Mouse (Mus musculus): Measurements from ENCODE around the gene Cers4. TPM values are rescaled to one million over a fixed set of nuclear protein-coding genes. Genes with fewer than 3 reads are reported as not detected.

Gene Cers4
- polyA plus RNA-seq, 1 experiment from 2014 or later = 13.4 TPM

DNA sequence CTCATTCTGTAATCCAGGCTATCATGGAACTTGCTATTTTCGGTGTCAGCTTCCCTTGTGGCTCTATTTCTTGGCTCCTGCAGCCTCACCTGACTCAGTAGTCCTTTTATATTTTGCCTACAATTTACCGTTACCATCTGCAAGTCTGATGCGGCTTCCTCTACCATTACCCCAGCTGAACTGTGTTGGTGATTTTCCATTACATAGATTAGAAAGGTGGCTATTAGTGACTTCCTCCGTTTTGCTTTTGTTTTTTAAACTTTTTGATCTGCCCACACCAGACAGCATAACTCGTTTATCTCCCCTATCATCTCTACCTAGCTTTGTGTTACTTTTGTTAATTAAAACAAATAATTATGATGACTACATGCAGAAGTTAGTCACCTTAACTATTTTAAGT, 14.7 kb downstream of the Cers4 start:
- no peak for DNase-seq (ENCODE audit: low spot score)
- H3K9me3 ChIP-seq = no peaks in the 10 kb centered on the region
- no peaks in the 10 kb centered on the region for H3K27me3 ChIP-seq (ENCODE audit: insufficient read depth, poor library complexity, severe bottlenecking)
- H3K36me3 ChIP-seq = no peaks in the 10 kb centered on the region
- peaks cover 14% of the 10 kb centered on the region for H3K4me1 ChIP-seq (replicated peaks)
- H3K27ac ChIP-seq = no peak overlapping the region
- no peak overlapping the region for H3K4me3 ChIP-seq
- 85% methylated on average over 5 of the region's 5 CpGs for WGBS

DNA sequence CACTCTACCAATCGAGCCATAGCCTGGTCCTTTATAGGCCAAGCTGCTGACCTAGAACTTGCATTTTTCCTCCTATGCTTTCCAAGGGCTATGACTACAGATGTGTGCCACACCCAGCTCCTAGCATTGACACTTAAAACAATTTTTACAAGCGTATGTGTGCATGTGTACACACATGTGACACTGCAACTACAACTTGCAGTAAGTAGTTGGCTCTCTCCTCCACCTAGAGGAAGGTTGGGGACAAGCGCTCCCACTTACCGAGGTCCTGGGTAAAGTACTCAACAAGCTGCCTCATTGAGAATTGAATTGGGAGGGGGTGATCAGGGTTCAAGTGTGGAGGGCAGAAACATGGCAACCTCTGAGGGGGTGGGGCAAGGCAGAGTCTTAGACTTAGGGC, 18.0 kb downstream of the Cers4 start:
- WGBS = 83% methylated on average over 4 of the region's 4 CpGs
- no peak for DNase-seq (ENCODE audit: low spot score)
- Histone ChIP-seq H3K9me3 (no peaks in the 10 kb centered on the region), H3K36me3 (no peaks in the 10 kb centered on the region), H3K27ac (no peak overlapping the region), H3K4me1 (replicated peaks) (peaks cover 14% of the 10 kb centered on the region), H3K4me3 (no peak overlapping the region), H3K27me3 (ENCODE audit: insufficient read depth, poor library complexity, severe bottlenecking) (no peaks in the 10 kb centered on the region)

DNA sequence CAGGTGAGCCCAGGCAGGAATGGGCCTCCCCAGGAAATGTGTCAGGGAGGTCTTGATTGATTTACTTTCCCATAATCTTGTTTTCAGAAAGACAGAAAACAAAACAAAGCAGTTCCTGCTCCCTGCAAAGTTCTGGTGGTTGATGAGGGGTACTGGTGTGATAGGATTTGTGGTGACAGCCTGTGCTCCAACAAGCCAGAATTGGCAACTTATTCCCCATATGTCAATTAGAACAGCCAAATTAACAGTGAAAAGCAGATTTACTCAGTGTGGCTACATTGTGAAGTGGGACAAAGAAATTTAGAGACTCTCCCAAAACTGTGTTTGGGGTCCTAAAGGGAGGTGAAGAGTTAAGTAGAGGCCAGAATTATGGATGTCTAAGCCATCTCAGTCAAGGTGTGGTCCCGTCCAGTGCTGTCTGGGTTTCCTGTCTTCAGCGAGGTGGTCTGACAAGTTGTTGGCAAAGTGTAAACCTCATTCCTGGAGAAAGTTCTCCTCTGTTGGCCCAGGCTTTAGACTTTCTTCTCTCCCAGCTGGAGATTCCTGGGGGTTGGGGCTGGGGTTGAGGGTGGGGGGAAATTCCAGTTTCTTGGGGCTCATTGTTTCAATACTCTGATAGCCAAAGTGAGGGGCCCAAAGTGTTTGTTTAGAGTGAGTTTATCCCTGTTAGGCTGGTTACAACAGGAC, 18.7 kb downstream of the Cers4 start:
- no peak overlapping the region for H3K4me3 ChIP-seq
- WGBS = 33% methylated on average over 2 of the region's 2 CpGs

DNA sequence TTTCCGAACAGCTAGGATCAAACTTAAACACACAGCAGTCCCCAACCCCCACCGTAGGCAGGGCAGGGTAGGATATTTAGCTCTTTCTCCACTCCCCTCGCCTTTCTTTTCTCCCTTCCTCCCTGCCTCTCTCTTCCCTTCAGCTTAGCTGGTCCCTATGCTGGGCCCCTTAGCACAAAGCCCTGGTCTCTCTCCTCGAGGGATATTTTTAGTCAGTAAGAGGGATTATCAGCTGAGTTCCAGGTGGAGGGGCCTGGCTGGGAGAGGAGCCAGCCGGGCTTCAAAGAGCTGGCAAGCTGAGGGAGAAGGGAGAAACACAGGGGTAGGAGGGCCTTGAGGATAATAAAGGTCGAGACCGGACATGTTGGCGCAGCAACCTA, 19.3 kb downstream of the Cers4 start:
- peak; percentile 15 for DNase-seq (ENCODE audit: low spot score)
- Histone ChIP-seq H3K9me3 (no peaks in the 10 kb centered on the region), H3K27ac (peak overlapping the region; percentile 62), H3K4me1 (replicated peaks) (peaks cover 14% of the 10 kb centered on the region), H3K36me3 (peaks cover 6% of the 10 kb centered on the region; the same call in 1 of the 2 replicates), H3K27me3 (ENCODE audit: insufficient read depth, poor library complexity, severe bottlenecking) (no peaks in the 10 kb centered on the region), H3K4me3 (no peak overlapping the region)
- 32% methylated on average over 8 of the region's 8 CpGs for WGBS

More for the DNA sequence above, 18.7 kb downstream of the Cers4 start:
- H3K36me3 ChIP-seq = 0 out of 2 replicates have a peak, but pooled peaks cover under 1% of the 10 kb centered on the region
- peak overlapping the region; percentile 62 for H3K27ac ChIP-seq
- no peaks in the 10 kb centered on the region for H3K9me3 ChIP-seq
- H3K4me1 ChIP-seq (replicated peaks) = peaks cover 14% of the 10 kb centered on the region
- no peak for DNase-seq (ENCODE audit: low spot score)
- H3K27me3 ChIP-seq (ENCODE audit: insufficient read depth, poor library complexity, severe bottlenecking) = no peaks in the 10 kb centered on the region

DNA sequence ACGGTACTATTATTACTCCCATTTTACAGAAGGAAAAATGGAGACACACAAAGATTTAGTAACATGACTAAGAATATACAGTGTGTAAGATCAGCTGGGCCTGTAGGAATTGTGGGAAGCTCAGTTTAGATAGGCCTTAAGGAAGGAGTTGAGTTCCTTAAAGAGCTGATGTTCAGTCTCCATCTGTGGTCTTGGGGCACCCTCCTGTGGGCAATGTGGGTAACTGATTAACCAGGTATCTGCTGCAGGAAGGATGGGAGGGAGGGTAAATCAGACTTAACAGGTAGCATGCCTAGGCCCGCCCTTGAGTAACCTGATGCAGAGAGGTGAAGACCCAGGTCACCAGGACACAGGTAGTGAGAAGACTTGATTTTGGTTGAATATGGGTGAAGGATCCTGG, 23.3 kb downstream of the Cers4 start:
- Histone ChIP-seq H3K27ac (no peak overlapping the region), H3K4me1 (replicated peaks) (peaks cover 12% of the 10 kb centered on the region), H3K4me3 (no peak overlapping the region), H3K36me3 (peaks cover 32% of the 10 kb centered on the region), H3K27me3 (ENCODE audit: insufficient read depth, poor library complexity, severe bottlenecking) (no peaks in the 10 kb centered on the region), H3K9me3 (no peaks in the 10 kb centered on the region)
- WGBS = 77% methylated on average over 2 of the region's 2 CpGs
- DNase-seq (ENCODE audit: low spot score) = peak; percentile 10

DNA sequence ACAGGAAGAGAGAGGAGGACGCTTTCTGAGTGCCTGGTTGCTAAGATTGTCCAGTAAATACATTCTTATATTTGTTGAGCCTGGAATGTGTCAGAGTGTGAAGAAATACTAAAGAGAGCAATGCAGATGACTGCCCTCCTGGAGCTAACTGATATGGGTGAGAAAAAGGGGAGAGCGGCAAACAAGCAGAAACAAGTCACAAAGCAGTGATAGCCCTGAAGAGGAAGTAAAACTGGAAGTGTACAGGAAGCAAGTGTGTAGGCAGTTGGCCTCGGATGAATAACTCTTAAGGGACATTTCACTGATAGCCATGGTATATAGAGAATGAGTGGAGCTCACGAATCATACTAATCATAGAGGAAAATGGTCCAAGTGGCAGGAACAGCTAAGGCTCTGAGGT, 28.6 kb downstream of the Cers4 start:
- Histone ChIP-seq H3K4me1 (replicated peaks) (no peaks in the 10 kb centered on the region), H3K27ac (no peak overlapping the region), H3K4me3 (no peak overlapping the region), H3K9me3 (no peaks in the 10 kb centered on the region), H3K27me3 (ENCODE audit: insufficient read depth, poor library complexity, severe bottlenecking) (no peaks in the 10 kb centered on the region), H3K36me3 (peaks cover 43% of the 10 kb centered on the region)
- WGBS = 90% methylated on average over 4 of the region's 4 CpGs
- DNase-seq (ENCODE audit: low spot score) = no peak

DNA sequence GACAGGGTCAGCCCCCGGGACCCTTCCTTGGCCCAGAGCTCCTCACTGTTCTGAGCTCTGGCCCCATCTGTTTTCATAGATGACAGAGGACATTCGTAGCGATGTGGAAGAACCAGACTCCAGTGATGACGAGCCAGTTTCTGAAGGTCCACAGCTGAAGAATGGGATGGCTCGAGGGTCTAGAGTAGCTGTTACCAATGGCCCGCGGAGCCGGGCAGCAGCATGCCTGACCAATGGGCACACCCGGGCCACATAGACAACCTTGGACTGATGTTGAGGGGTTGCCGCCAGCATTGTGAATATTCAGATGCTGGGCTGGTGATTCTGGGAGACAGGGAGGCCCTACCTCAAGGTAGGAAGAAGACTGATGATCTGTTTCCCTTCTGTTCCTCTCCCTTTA, 30.7 kb downstream of the Cers4 start:
- Histone ChIP-seq H3K27me3 (ENCODE audit: insufficient read depth, poor library complexity, severe bottlenecking) (no peaks in the 10 kb centered on the region), H3K9me3 (no peaks in the 10 kb centered on the region), H3K27ac (no peak overlapping the region), H3K4me3 (no peak overlapping the region), H3K36me3 (peaks cover 26% of the 10 kb centered on the region), H3K4me1 (replicated peaks) (no peaks in the 10 kb centered on the region)
- DNase-seq (ENCODE audit: low spot score) = no peak
- WGBS = 93% methylated on average over 10 of the region's 10 CpGs

Other genes starting within 250 kb of the Cers4 start
- gene Tgfbr3l, start 244.8 kb upstream of the Cers4 start, polyA plus RNA-seq (2016; fragmentation: Nextera tagmentation; extraction: Ambion mirVana) = 2.4 and 3.7 TPM in 2 replicates
- gene Snapc2, start 239.9 kb upstream of the Cers4 start, polyA plus RNA-seq (2016; fragmentation: Nextera tagmentation; extraction: Ambion mirVana) = 62.1 and 69.8 TPM in 2 replicates
- 133 and 197 TPM in 2 replicates for gene Ctxn1, start 233.8 kb upstream of the Cers4 start, polyA plus RNA-seq (2016; fragmentation: Nextera tagmentation; extraction: Ambion mirVana)
- gene Timm44, start 217.1 kb upstream of the Cers4 start, polyA plus RNA-seq (2016; fragmentation: Nextera tagmentation; extraction: Ambion mirVana) = 60.6 and 67.2 TPM in 2 replicates
- 22.6 and 24.0 TPM in 2 replicates for gene Ccl25, start 167.8 kb upstream of the Cers4 start, polyA plus RNA-seq (2016; fragmentation: Nextera tagmentation; extraction: Ambion mirVana)
- 306 and 336 TPM in 2 replicates for gene Elavl1, start 167.6 kb upstream of the Cers4 start, polyA plus RNA-seq (2016; fragmentation: Nextera tagmentation; extraction: Ambion mirVana)
- 9.2 and 15.4 TPM in 2 replicates for gene Zfp958, start 120.1 kb downstream of the Cers4 start, polyA plus RNA-seq (2016; fragmentation: Nextera tagmentation; extraction: Ambion mirVana)